Mouse (Mus musculus) ES-Bruce4 (cell line): ENCODE measurements at regions not wholly inside any gene's neighbourhood (a gene's known extent, or its start where the extent isn't known, plus 50 kb on each side); places are given as distances from the start of the nearest gene placed in this dataset.

Experiments used
- CTCF ChIP-seq: IDR thresholded peaks from one replicate; pipeline ENCODE4 v1.8.1; 2011; ENCODE audit warnings: low read depth, low read length
- POLR2A ChIP-seq: IDR thresholded peaks from one replicate; pipeline ENCODE4 v1.8.1; 2011; ENCODE audit warnings: low read length; ENCODE audit not compliant: insufficient read depth

GRCm38 (mm10) chr6:117655986-117656385, 185.0 kb upstream of the Zfp637 start:
- TF ChIP-seq POLR2A = no peak
- no peak for TF ChIP-seq CTCF
